Mouse (Mus musculus) gonadal fat pad, adult 2 months (tissue): Measurements from ENCODE around the gene Dab2ip. TPM values are rescaled to one million over a fixed set of nuclear protein-coding genes. Genes with fewer than 3 reads are reported as not detected.

Experiments used
- DNase-seq: peaks from one replicate; pipeline ENCODE4 v3.0.0-alpha.2; 2012; ENCODE audit warnings: low read depth
- polyA plus RNA-seq: library from polyadenylated mRNA; depleted of rRNA; stranded (reverse); fragments of >200 nt; gene quantifications from 2 replicates; pipeline ENCODE4 v1.2.3, GENCODE M21; 2012

The Dab2ip gene
- polyA plus RNA-seq, 1 experiment = 50.9 TPM

GRCm38 (mm10) chr2:35654795-35655194 lies 96.7 kb downstream of the Dab2ip start:
- no peak for DNase-seq

GRCm38 (mm10) chr2:35655996-35656395 lies 97.9 kb downstream of the Dab2ip start:
- DNase-seq = no peak

- DNase-seq = no peak
Measured at GRCm38 (mm10) chr2:35658311-35658710, 100.2 kb downstream of the Dab2ip start.

- no peak for DNase-seq
Measured at GRCm38 (mm10) chr2:35659578-35660194, 101.6 kb downstream of the Dab2ip start.

GRCm38 (mm10) chr2:35660953-35661374 lies 102.9 kb downstream of the Dab2ip start:
- DNase-seq = no peak

- DNase-seq = no peak
Measured at GRCm38 (mm10) chr2:35661454-35662000, 103.5 kb downstream of the Dab2ip start.

- DNase-seq = no peak
Measured at GRCm38 (mm10) chr2:35662001-35662491, 104.0 kb downstream of the Dab2ip start.

GRCm38 (mm10) chr2:35662738-35663550 lies 104.9 kb downstream of the Dab2ip start:
- no peak for DNase-seq

- DNase-seq = no peak
Measured at GRCm38 (mm10) chr2:35667746-35668145, 109.7 kb downstream of the Dab2ip start.

- no peak for DNase-seq
Measured at GRCm38 (mm10) chr2:35669217-35669616, 111.2 kb downstream of the Dab2ip start.

GRCm38 (mm10) chr2:35669748-35670147 lies 111.7 kb downstream of the Dab2ip start:
- no peak for DNase-seq

GRCm38 (mm10) chr2:35670300-35670699 lies 112.2 kb downstream of the Dab2ip start:
- no peak for DNase-seq

- DNase-seq = no peak
Measured at GRCm38 (mm10) chr2:35671980-35672910, 114.2 kb downstream of the Dab2ip start.

- DNase-seq = no peak
Measured at GRCm38 (mm10) chr2:35673181-35673580, 115.1 kb downstream of the Dab2ip start.

- DNase-seq = no peak
Measured at GRCm38 (mm10) chr2:35673986-35674385, 115.9 kb downstream of the Dab2ip start.

- DNase-seq = no peak
Measured at GRCm38 (mm10) chr2:35674431-35674830, 116.4 kb downstream of the Dab2ip start.

- DNase-seq = no peak
Measured at GRCm38 (mm10) chr2:35676075-35676665, 118.1 kb downstream of the Dab2ip start.

- no peak for DNase-seq
Measured at GRCm38 (mm10) chr2:35677855-35678254, 119.8 kb downstream of the Dab2ip start.

GRCm38 (mm10) chr2:35678440-35678839 lies 120.4 kb downstream of the Dab2ip start:
- DNase-seq = no peak

- no peak for DNase-seq
Measured at GRCm38 (mm10) chr2:35679812-35680672, 122.0 kb downstream of the Dab2ip start.
